Mouse (Mus musculus): Measurements from ENCODE around the gene Galnt18.

DNA sequence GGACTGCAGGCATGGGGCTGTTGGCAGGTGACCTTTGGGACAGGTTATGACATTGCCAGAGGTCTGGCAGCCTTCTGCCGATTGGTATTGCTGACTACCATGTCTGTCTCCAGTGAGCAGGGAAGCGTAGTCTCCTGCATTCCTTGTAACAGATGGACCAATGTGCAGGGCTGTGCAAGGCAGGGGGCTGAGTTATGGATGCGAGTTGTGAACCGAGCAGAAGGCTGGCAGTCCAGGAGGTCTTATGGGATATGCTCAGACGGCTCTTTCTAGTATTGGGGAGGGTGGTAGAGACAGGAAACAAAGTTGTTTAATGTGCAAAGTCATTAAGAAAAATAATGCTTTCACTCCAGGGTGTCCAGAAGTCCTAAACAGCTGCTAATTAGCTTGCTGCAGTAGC is 312.1 kb downstream of the Galnt18 start:
- TF ChIP-seq CHD2 (IDR thresholded peaks at IDR 0.05; ENCODE audit: low read depth, low read length) (no peak), ZC3H11A (IDR thresholded peaks at IDR 0.05; ENCODE audit: borderline replicate concordance, low read depth, low read length) (no peak), MAFK (IDR thresholded peaks at IDR 0.05; ENCODE audit: insufficient read depth, low read depth, low read length) (no peak), HCFC1 (IDR thresholded peaks at IDR 0.05; ENCODE audit: borderline replicate concordance, insufficient read depth, low read length) (no peak), ZNF384 (IDR thresholded peaks at IDR 0.05; ENCODE audit: low read depth, low read length) (no peak)

Data from ES-E14 (cell line).